Mouse (Mus musculus) frontal cortex, postnatal 14 days (tissue): ENCODE data around the gene Plcb3.
A peak's percentile ranks its signal among the peaks of the same experiment; 100 is the strongest.

Source experiments
- DNase-seq, 2 experiments: peaks; one replicate each; pipeline ENCODE4 v3.0.0; 2022; ENCODE audit warnings: low spot score in 2 of 2

The Plcb3 gene

DNA sequence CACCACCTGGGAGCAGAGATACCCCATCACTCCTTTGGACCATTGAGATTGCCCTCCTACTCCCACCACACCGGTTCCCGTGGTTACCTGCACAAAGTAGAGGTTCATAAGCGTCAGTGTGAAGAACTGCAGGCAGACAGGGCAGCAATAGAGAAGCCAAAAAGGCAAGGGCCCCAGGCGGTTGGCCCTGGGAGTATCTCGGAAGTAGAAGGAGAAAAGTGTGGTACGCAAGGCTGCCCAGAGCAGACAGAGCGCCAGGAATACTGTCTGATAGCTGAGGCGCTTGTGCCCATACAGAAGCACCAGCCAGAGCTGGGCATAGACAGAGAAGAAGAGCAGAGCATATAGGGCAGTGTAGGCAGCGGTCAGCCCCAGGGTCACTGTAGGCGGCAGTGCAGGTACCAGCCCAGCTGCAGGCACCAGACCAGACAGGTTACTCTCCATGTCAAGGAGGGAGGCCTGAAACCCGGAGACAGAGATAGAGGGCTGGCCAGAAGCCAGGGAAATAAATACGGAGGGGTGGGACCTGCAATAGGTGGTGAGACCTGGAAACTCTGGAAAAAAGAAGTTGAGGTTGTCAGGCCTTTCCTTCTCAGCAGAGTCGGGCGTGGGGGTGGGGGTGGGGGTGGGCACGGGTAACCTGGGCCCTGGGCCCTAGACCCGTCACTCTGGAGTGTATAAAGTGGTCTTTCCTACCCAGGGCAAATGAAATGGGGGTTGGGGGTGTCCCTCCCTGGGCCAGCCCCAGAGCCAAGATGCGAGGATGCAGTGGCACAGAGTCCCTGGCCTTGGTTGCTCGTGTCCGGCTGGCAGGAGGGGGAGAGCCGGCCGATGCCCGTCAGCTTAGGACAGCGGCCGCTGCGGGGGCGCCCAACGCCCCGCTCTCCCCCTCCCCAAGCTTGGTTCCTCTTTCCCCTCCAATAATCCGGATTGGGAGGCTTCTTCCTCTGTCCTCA is 35.6 kb downstream of the Plcb3 start:
- DNase-seq, result no peak

DNA sequence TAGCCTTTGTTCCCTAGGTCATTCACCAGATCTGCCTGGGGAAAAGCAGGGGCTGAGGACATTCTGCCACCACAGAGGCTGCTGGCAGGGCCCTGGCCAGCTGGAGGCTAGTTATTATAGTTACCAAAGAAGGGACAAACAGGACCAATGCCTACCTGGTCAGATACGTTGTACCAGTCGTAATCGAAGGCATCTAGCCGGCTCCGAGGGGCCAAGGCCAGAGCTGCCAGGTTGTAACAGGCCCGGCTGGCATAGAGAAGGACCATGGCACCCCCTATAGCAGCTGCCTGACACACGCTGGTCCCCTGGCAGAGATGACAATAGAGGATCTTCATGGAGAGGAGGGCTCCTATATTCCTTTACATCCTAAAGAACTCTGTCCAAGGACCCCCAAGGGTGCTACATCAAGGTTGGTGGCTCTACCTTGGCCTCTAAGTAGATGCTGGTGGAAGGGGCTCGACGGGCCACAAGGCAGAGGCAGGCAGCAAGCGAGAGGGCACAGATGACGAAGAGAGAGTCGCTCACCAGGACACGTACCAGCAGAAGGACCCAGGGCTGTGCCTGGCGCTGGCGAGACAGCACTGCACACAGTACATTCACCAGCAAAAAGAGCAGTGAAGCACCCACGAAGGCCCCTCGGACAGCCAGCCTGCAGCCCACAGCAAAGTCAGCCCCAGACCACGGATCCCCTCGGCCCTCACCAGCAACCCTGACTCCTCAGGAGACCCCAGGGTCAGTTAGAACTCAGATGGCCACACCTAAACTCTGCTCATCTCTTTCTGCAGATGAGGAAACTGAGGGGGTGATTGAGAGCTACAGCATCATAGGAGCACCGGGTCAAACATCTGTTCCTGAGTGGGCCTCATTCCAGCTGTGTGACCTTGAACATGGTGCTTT is 36.9 kb downstream of the Plcb3 start:
- no peak for DNase-seq

DNA sequence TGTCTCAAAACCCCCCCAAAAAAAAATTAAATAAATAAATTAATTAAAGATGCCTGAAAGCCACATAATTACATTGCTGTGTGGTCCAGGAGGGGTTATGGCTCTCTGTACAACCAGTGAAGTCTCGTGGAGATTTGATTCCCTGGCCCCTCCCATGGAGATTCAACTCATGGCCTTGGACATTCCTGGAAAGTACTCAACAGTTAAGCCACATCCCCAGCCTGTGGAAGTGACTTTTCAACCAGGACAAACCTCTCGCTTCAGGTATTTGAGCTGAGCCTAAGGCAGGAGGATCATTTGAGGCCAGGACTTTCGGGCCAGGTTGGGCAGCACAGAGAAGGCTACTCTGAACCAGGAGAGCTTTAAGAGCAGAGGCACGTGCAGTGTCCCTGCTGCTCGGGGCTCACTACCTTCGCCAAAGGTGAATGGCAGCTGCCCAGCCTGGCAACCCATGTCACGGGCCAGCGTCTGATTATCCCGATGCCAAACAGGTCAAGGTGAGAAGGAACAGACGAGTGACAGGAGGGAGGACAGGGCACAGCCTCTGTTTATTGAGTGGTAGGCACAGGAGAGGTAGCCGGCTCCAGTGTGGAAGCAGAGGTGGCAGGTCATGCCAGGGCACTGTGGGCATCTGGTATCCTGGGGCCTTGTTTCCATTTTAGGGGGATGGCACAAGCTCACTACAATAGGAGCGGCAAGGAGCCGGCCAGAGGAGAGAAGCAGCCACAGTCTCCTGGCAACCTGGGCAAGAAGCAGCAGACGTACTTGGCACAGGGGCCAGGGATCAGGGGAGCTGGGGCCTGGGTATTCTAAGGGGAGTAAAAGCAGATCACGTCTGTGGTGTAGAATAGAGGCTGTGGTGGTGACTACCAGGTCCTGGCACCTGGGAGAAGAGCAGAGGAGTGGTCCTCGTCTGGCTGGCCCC is 38.5 kb downstream of the Plcb3 start:
- DNase-seq, result no peak

DNA sequence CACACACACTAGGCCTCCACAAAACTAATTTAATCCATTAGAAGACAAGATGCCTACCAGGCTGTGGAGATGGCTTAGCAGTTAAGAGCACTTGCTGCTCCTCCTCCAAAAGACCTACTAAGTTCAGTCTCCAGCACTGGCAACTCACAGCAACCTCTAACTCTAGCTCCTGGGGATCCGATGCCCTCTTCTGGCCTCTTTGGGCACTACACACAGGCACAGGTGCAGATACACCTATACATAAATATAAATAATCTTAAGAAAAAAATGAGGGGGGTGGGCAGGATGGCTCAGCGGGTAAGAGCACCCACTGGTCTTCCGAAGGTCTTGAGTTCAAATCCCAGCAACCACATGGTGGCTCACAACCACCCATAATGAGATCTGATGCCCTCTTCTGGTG is 40.0 kb downstream of the Plcb3 start:
- no peak for DNase-seq

DNA sequence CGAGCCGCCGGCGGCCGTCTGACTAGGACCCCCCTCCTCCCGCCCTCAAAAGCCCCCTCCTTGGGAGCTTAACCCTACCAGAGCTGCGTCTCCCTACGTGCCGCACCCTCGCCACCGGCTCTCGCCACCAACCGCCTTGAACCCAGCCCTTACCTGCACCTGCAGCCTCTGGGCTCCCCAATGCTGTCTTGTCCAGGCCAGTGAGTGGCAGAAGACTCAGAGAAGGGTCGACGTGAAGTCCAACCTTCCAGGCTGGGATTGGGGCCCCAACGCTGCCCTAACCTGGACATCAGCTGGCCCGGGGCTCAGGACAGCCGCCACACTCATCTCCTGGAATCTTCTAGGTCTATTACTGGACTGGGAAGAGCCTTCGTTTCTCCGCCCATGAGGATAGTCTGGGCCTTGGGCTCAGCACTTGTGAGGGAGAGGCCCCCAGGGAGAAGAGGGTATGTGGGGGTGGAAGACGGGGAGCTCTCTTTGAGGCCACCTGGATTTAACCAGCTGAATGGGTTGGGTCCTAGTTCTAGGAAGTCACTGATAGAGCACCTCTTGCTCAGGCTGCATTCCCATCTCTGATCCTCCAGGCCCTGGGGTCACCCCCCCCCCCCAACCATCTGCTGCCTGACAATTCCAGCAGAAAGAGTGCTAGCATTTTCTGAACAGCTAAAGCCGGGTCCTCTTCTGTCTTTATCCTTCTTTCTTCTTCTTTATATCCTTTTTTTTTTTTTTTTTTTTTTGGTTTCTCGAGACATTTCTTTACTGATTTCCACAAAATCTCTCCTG is 41.9 kb downstream of the Plcb3 start, which contains the start of gene Kcnk4:
Gene Kcnk4, minus strand, starts transcription at position 321 of the 783 bp plus-strand sequence.
- DNase-seq, result no peak

DNA sequence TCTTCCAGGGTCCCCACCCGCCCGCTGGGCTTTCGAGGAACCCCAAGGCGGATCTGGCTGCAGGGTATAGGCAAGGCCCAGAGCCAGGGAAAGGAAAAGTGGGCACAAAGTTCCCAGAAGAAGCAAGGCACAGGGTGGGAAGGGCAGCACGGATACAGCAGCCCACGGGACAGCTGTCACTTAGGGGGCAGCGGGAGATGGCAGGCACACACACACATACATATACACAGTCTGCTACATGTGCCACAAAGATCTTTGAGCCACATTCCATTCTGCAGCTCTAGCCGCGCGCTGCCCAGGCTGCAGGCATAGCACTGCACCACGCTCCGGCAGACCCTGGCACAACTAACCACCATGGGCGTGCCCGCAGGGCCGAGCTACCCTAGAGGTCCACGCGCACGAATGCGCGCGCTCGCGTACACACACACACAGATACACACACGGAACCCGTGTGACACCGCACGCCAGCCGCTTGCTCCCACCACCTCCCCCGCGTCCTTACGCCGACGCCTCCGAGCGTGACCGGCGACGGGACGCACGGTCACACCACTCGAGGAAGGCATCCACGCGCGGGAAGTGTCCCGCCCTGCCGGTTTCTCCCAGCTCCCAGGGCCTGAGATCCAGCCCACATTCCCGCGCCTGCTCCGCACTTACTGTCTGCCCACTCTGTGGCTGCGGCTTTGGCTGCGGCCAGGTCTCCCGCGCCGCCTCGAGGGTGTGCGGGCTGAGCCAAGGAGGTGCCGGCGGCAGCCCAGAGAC is 42.7 kb downstream of the Plcb3 start:
- DNase-seq, result no peak

DNA sequence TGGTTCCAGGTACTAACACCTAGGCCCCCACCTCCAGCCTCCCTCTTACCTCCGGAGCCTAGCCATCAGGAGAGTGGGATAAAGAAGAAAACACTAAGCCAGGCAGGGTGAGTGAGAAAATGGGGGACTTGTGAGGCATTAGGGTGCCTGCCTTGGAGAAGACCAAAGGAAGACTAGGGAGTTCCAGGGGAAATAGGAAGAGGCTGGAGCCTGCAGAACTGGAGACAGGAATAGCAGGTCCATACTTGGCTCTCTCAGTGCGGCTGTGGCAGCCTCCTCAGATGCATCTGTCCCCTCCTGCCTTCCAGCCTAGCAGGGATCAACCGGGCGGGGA is 43.2 kb downstream of the Plcb3 start:
- no peak for DNase-seq

DNA sequence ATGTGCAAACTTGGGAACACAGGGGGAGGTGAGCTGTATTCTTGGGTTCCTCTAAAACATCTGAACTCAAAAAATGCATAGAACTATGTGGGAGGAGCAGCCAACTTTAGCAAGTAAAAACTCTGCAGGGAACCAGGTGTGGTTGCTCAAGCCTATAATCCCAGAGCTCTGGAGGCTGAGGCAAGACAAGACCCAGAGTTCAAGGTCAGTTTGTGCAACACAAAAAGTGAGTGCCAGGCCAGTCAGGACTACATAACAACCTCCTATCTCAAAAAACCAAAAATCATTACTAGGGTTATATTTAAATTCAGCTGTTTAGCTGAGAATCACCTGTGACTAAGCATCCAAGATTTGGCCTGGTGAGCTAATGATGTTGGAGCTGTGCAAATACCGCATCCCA is 44.3 kb downstream of the Plcb3 start:
- DNase-seq, result no peak

DNA sequence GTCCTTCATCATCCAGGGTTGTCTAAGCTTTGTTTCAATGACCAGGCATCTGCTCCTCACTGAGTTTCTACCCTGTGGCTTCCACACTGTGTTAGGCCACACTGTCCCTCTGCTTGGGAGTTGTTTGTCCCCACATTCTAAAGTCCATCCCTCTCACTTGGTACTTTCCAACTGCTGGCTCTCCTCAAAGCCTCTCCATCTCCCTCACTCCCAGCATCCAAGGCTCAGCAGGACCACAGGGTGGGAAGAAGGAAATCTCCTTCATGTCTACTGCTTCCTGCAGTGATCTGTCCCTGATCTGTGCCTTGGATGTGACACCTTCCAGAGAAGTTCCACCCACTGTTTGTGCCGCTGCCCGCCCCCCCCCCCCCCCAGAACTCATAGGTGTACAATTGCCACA is 45.3 kb downstream of the Plcb3 start:
- no peak for DNase-seq

DNA sequence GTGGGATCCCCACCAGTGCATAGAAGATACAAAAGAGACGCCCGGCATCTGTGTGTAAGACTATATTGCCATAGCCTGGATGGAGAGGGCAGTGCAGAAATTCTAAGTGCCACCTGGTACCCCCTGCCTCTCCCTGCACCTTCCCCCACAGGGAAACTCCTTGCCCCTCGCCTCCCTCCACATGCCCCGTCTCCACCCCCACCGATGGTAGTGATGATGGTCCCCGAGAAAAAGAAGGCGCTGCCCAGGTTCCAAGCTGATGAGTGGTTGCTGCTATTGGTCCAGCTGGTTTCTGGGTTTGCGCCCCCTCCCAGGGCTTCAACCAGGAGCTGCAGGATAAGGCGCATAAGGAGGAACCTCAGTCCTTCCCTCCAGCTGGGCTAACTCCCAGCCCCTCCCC is 48.2 kb downstream of the Plcb3 start:
- no peak for DNase-seq

DNA sequence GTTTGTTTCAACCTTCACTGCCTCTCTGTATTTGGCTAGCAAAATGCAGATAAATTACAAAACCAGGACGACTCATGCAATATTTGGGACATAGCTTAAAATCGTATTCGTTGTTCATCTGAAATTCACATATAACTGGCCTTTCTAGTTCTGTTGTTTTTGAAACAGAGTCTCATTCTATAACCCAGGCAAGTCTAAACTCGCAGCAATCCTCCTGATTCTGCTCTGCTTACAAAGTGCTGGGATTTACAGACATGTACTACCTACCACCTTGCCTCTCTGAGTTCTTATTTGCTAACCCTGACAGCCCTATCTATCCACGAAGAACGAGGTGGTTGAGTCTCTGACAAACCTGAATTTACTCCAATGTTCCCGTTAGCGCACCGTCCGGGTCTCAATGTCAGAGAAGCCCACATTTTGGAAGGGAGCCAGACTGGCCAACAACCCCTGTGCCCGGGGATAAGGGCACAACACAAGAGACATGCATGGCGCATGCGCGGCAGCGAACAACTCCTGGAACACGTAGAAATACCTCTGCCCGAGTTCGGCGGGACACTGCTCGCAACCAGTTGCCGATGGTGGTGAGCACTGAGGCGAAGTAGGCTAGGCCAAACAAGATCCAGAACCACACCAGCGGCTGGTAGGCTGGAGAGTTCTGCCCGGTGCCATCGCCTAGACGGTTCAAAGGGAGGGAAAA is 49.6 kb downstream of the Plcb3 start:
- no peak for DNase-seq

DNA sequence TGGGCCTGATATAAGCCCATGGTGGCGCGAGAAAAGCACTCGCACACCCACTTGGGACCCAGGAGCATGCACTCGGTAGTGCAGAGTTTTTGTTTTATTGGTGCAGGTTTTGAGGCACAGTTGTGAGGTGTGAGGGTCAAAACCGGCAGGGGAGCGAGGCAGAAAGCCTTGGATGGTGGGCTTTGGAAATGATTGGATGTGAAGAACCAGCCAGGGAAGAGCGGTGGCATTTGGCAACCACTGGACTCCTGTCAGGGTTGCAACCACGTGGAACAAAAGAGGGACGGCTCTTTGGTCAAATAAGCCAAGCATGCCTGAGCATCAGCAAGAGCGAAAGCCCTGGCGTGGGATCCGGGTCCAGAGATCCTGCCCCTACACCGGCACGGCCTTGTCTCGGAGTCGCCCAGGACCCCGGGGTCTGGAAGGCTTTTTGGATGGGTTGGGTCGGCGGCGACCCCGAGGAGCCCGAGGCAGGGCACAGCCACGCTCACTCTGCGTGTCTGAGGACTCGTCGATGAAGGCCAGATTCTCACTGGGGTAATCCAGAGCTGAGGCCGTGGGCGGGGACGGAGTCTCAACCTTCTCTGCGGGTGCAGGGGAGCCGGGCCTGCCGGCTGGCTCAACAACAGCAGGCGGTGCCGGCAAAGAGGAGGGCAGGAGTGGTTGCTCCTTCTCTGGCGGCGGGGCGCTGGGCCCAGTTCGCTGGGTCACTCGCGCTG is 50.5 kb downstream of the Plcb3 start:
- DNase-seq, result no peak

DNA sequence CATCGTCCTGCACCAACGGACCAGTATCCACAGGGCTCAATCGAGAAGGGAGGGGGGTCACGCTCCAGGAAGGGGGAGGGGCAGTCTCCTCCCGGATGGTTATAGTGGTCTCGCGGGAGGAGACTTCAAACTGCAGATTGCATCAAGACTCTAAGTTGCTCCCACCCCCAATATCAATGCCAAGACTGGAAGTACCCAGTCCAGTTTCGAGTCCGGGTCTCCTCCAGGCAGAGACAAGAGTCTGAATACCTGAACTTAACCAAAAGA is 51.0 kb downstream of the Plcb3 start, which contains the start of gene Catsperz:
Gene Catsperz, minus strand, starts transcription at position 74 of the 267 bp plus-strand sequence.
- DNase-seq, result no peak

DNA sequence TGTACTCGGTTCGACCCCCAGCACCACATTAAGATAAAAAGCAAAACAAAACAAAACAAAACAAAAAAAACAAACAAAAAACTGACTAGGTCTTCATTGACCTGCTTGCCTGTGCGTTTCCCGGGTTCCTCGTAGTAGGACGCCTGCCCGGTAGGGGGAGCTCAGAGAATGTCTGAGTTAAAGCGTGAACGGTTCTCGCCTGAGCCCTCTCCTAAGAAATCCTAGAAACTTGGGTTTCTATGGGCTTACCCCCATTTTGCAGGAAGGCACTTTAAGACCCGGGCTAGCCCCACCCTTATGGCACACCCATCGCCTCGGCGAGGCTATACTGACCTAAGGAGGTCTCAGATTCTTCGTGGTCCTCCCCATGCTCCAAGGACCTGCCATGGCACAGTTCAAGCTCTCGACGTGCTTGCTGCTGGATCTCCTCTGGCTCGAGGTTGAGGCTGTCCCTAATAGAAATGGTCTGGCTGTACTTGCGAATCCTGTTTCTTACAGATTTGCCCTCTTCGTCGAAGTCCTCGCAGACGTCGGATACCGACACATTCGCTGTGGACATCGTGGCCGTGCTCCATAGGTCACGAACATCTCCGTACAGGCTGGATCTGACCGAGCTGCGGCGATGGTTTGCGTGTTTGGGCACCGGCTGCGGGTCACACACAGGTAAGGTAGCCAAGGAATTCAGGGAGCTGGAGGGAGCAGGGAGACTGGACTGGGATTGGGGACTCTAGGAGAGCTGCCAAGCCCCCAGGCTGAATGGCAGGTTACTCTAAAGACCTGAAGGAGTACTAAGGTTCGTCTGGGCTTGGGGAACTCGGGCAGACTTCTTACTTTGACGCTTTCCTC is 51.6 kb downstream of the Plcb3 start:
- DNase-seq, result peak in 1 of 2 experiments; percentile 83

DNA sequence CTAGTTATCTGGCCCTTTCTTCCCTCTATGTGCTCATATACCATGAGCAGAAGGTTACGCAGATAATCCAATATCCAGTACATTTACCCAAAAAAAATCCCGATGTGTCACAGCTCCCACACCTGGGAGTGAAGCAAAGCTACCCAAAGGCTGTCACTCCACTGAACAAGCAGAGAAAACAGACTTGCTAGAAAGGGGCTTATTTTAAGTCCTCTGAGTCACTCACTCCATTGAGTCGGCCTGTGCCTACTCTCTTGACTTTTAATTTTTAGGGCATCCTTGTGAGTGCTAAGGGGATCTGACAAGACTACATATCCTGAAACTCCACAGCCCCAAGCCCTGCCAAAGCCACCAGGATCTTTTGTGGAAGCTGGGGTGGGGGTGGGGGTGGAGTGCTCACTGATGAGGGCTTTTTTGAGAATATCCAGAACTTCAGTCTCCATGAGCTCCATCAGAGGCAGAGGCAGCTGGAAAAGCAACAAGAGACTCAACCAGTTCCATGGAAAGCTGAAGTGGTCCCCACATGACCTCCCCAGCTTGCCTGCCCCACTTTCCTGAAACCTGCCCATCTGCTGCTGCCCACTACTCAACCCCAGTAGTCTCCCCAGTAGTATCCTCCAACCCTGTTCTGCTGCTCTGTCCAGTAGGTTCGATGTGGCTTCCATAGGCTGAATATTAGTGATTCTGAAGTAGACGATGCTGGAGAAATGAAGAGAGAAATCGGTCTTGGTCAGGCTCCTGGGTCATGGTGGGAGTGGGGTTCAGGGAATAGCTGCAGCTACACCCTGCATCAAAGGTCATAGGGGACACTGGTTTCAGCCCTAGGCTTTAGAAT is 53.2 kb downstream of the Plcb3 start:
- DNase-seq, result no peak

DNA sequence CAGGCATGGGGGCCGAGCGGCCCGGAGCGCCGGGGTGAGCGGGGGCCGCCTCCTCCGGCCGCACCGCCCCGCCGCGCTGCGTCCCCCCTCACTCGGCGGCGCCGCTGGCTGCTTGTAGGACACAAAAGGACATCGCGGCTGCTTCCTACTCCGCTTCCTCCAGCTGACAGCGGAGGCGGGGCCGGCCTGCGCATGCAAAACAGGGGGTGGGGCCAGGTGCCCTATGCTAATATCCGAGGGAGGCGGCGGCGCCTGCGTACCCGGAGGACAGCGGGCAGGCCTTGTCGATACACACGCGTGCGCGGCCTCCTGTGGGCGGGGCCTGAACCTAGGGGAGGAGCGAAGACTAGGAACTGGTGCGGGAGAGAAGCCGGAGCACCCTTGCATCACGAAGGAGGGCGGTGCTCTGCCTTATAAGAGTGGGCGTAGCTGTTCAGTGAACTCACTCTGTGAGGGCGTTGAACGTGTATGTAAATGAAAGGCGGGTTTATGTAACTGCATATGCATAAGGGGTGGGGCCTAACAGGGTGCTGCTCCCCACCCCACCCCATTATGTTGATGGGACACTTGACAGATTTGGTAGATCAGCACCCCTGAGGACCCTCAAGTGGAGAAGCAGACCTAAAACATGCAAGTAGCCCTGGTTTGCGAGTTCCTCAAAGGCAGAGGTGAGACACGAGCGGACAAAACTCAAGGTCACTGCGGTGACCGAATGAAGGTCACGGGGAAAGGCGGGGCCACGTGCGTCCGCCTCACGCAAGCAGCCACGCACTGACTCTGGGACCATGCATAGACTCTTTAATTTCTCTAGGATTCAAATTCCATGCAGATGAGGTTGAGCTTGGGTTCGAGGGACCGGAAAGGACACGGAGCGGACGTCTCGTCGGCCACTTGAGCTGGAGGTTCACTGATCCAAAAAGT is 54.4 kb downstream of the Plcb3 start, which contains the start of gene Esrra:
Gene Esrra, minus strand, starts transcription at position 167 of the 921 bp plus-strand sequence.
- DNase-seq, result peak; percentile 99 to 100
